Mouse (Mus musculus) adrenal gland, postnatal 25 days (tissue): Measurements from ENCODE around the gene Kctd17. TPM values are rescaled to one million over a fixed set of nuclear protein-coding genes. Genes with fewer than 3 reads are reported as not detected.

Experiments
- DNase-seq: peaks from one replicate; pipeline ENCODE4 v3.0.0; 2021; ENCODE audit warnings: mixed read lengths
- long read RNA-seq: library from polyadenylated mRNA; stranded (forward); transcript quantifications from one replicate; pipeline ENCODE4 v2.0.0, GENCODE M21; 2021
- total RNA-seq: library from RNA; stranded (reverse); gene quantifications from 2 replicates; pipeline ENCODE4 v1.2.3, GENCODE M21; 2021

Gene Kctd17
- total RNA-seq, result 73.5 and 84.3 TPM in 2 replicates
- long read RNA-seq, partial matches to known transcripts, result 1 of 14 reads
- long read RNA-seq, other reads (novel, unspliced or antisense), result 9 of 14 reads

- DNase-seq, result peak; percentile 86
Observed at GRCm38 (mm10) chr15:78428391-78429138, at the start of gene Kctd17. Gene Kctd17 (plus strand): TSS chr15:78428564.

GRCm38 (mm10) chr15:78380208-78380607 is 48.2 kb upstream of the Kctd17 start:
- no peak for DNase-seq

GRCm38 (mm10) chr15:78380741-78381140 is 47.6 kb upstream of the Kctd17 start:
- DNase-seq, result no peak

- DNase-seq, result no peak
Observed at GRCm38 (mm10) chr15:78382115-78382514, 46.2 kb upstream of the Kctd17 start.

GRCm38 (mm10) chr15:78383450-78384219 is 44.7 kb upstream of the Kctd17 start:
- DNase-seq, result no peak

- no peak for DNase-seq
Observed at GRCm38 (mm10) chr15:78384220-78385116, 43.9 kb upstream of the Kctd17 start.

- no peak for DNase-seq
Observed at GRCm38 (mm10) chr15:78385564-78385963, 42.8 kb upstream of the Kctd17 start.

GRCm38 (mm10) chr15:78390855-78391254 is 37.5 kb upstream of the Kctd17 start:
- no peak for DNase-seq

GRCm38 (mm10) chr15:78395478-78395962 is 32.8 kb upstream of the Kctd17 start, which contains the start of gene Tex33:
Gene Tex33 (minus strand): TSS chr15:78395912.
- DNase-seq, result no peak

- DNase-seq, result no peak
Observed at GRCm38 (mm10) chr15:78401345-78401744, 27.0 kb upstream of the Kctd17 start.

GRCm38 (mm10) chr15:78401921-78402320 is 26.4 kb upstream of the Kctd17 start:
- peak; percentile 86 for DNase-seq

- peak; percentile 76 for DNase-seq
Observed at GRCm38 (mm10) chr15:78402423-78402822, 25.9 kb upstream of the Kctd17 start.

- peak; percentile 72 for DNase-seq
Observed at GRCm38 (mm10) chr15:78403301-78403741, 25.0 kb upstream of the Kctd17 start.

GRCm38 (mm10) chr15:78403896-78404295 is 24.5 kb upstream of the Kctd17 start:
- DNase-seq, result peak; percentile 84

GRCm38 (mm10) chr15:78405098-78405497 is 23.3 kb upstream of the Kctd17 start:
- no peak for DNase-seq

GRCm38 (mm10) chr15:78405517-78406211 is 22.7 kb upstream of the Kctd17 start, which contains the start of gene Tst:
Gene Tst (minus strand): TSS chr15:78405907.
- DNase-seq, result peak; percentile 93

GRCm38 (mm10) chr15:78406293-78406934 is 21.9 kb upstream of the Kctd17 start, which contains the start of gene Mpst:
Gene Mpst (plus strand): TSS chr15:78406416.
- peak; percentile 87 for DNase-seq

- no peak for DNase-seq
Observed at GRCm38 (mm10) chr15:78409570-78410052, 18.8 kb upstream of the Kctd17 start.

GRCm38 (mm10) chr15:78413083-78413718 is 15.2 kb upstream of the Kctd17 start:
- DNase-seq, result no peak

GRCm38 (mm10) chr15:78413719-78414117 is 14.6 kb upstream of the Kctd17 start:
- DNase-seq, result no peak
